Mouse (Mus musculus): ENCODE results near the gene Zfp459.
A peak's percentile ranks its signal among the peaks of the same experiment; 100 is the strongest.
"Not testable (repeated sequence)": the region's sequence is repeated elsewhere in the genome, so short reads cannot be mapped to it uniquely, and the experiment has no call there.

Zfp459 gene

GRCm38 (mm10) chr13:67421207-67421857 lies at the start of gene Zfp459:
TSS of gene Zfp459 (minus strand) at chr13:67421418.
- ATAC-seq (ENCODE audit: low TSS enrichment): peak; percentile 92

- no peak for ATAC-seq (ENCODE audit: low TSS enrichment)
These were observed 48.1 kb upstream of the Zfp459 start for GRCm38 (mm10) chr13:67469274-67469673.

GRCm38 (mm10) chr13:67463506-67464185 lies 42.4 kb upstream of the Zfp459 start:
- not testable (repeated sequence) for ATAC-seq (ENCODE audit: low TSS enrichment)

GRCm38 (mm10) chr13:67452021-67452309 lies 30.7 kb upstream of the Zfp459 start:
- peak; percentile 39 for ATAC-seq (ENCODE audit: low TSS enrichment)

- ATAC-seq (ENCODE audit: low TSS enrichment): peak; percentile 100
These were observed 30.2 kb upstream of the Zfp459 start, which contains the start of gene Zfp874a for GRCm38 (mm10) chr13:67451172-67452020. TSS of gene Zfp874a (minus strand) at chr13:67451624.

GRCm38 (mm10) chr13:67437095-67437494 lies 15.9 kb upstream of the Zfp459 start:
- not testable (repeated sequence) for ATAC-seq (ENCODE audit: low TSS enrichment)

GRCm38 (mm10) chr13:67428116-67428515 lies 6.9 kb upstream of the Zfp459 start:
- ATAC-seq (ENCODE audit: low TSS enrichment): no peak

- ATAC-seq (ENCODE audit: low TSS enrichment): not testable (repeated sequence)
These were observed 4.5 kb upstream of the Zfp459 start for GRCm38 (mm10) chr13:67425699-67426098.

- not testable (repeated sequence) for ATAC-seq (ENCODE audit: low TSS enrichment)
These were observed 1.3 kb upstream of the Zfp459 start for GRCm38 (mm10) chr13:67422532-67422931.

GRCm38 (mm10) chr13:67420558-67421206 lies 536 bp downstream of the Zfp459 start:
- ATAC-seq (ENCODE audit: low TSS enrichment): no peak

GRCm38 (mm10) chr13:67416811-67417210 lies 4.4 kb downstream of the Zfp459 start:
- no peak for ATAC-seq (ENCODE audit: low TSS enrichment)

- ATAC-seq (ENCODE audit: low TSS enrichment): no peak
These were observed 5.5 kb downstream of the Zfp459 start for GRCm38 (mm10) chr13:67415759-67416158.

GRCm38 (mm10) chr13:67413634-67414033 lies 7.6 kb downstream of the Zfp459 start:
- peak; percentile 41; the same call in 1 of the 2 replicates for ATAC-seq (ENCODE audit: low TSS enrichment)

- ATAC-seq (ENCODE audit: low TSS enrichment): peak; percentile 100
These were observed 21.9 kb downstream of the Zfp459 start, which contains the start of gene Zfp429 for GRCm38 (mm10) chr13:67399183-67399903. TSS of gene Zfp429 (minus strand) at chr13:67399819.

- not testable (repeated sequence) for ATAC-seq (ENCODE audit: low TSS enrichment)
These were observed 45.0 kb downstream of the Zfp459 start for GRCm38 (mm10) chr13:67376255-67376654.

- peak; percentile 99 for ATAC-seq (ENCODE audit: low TSS enrichment)
These were observed 45.9 kb downstream of the Zfp459 start, which contains the start of the genes Gm28041 and Zfp456 for GRCm38 (mm10) chr13:67375050-67375911. TSS of gene Gm28041 (minus strand) at chr13:67375733. TSS of gene Zfp456 (minus strand) at chr13:67375810.

GRCm38 (mm10) chr13:67360131-67360744 lies 61.0 kb downstream of the Zfp459 start, which contains the start of the genes Gm28044 and Zfp953:
TSS of gene Gm28044 (minus strand) at chr13:67360536.
TSS of gene Zfp953 (minus strand) at chr13:67360605.
- ATAC-seq (ENCODE audit: low TSS enrichment): peak; percentile 99

Data from frontal cortex, adult (tissue).